Mouse (Mus musculus) neutrophil, adult 5-6 weeks (primary cell): ENCODE results near the gene Pigp. TPM values are rescaled to one million over a fixed set of nuclear protein-coding genes. Genes with fewer than 3 reads are reported as not detected.
A peak's percentile ranks its signal among the peaks of the same experiment; 100 is the strongest.

Experiments
- ATAC-seq: fragments of 151-379, 151-347 bp; 2 replicates; pipeline ENCODE4 v1.8.0; 2017; ENCODE audit warnings: mild to moderate bottlenecking, moderate TSS enrichment; ENCODE audit not compliant: insufficient number of reproducible peaks, poor library complexity, low FRiP score, severe bottlenecking; ENCODE audit errors: extremely low read depth
- total RNA-seq: library from RNA; stranded (forward); fragments of 200-1000 nt; gene quantifications from 2 replicates; pipeline ENCODE4 v1.2.3, GENCODE M21; 2017

Pigp gene
- total RNA-seq: 14.4 and 14.5 TPM in 2 replicates

GRCm38 (mm10) chr16:94371301-94371931 lies at the start of gene Pigp:
Pigp (minus strand) TSS chr16:94371842.
- ATAC-seq: no peak

- ATAC-seq: no peak
These were observed 48.9 kb upstream of the Pigp start for GRCm38 (mm10) chr16:94420498-94420897.

- ATAC-seq: no peak
These were observed 42.5 kb upstream of the Pigp start for GRCm38 (mm10) chr16:94414151-94414550.

GRCm38 (mm10) chr16:94412760-94413159 lies 41.1 kb upstream of the Pigp start:
- no peak for ATAC-seq

GRCm38 (mm10) chr16:94412198-94412597 lies 40.6 kb upstream of the Pigp start:
- no peak for ATAC-seq

GRCm38 (mm10) chr16:94411287-94411686 lies 39.6 kb upstream of the Pigp start:
- no peak for ATAC-seq

- no peak for ATAC-seq
These were observed 30.5 kb upstream of the Pigp start for GRCm38 (mm10) chr16:94402185-94402584.

- no peak for ATAC-seq
These were observed 30.0 kb upstream of the Pigp start for GRCm38 (mm10) chr16:94401636-94402035.

GRCm38 (mm10) chr16:94399141-94399540 lies 27.5 kb upstream of the Pigp start:
- no peak for ATAC-seq

- ATAC-seq: no peak
These were observed 25.0 kb upstream of the Pigp start for GRCm38 (mm10) chr16:94396641-94397040.

- no peak for ATAC-seq
These were observed 23.4 kb upstream of the Pigp start for GRCm38 (mm10) chr16:94395051-94395450.

GRCm38 (mm10) chr16:94392299-94392698 lies 20.7 kb upstream of the Pigp start:
- no peak for ATAC-seq

GRCm38 (mm10) chr16:94387690-94388089 lies 16.0 kb upstream of the Pigp start:
- ATAC-seq: no peak

- no peak for ATAC-seq
These were observed 11.6 kb upstream of the Pigp start for GRCm38 (mm10) chr16:94383277-94383676.

GRCm38 (mm10) chr16:94379386-94379785 lies 7.7 kb upstream of the Pigp start:
- ATAC-seq: no peak

GRCm38 (mm10) chr16:94370915-94371300 lies 734 bp downstream of the Pigp start:
- peak; percentile 31; the same call in 1 of the 2 replicates for ATAC-seq

GRCm38 (mm10) chr16:94370173-94370914 lies 1.3 kb downstream of the Pigp start, which contains the start of gene Ttc3:
Ttc3 (plus strand) TSS chr16:94370618.
- peak; percentile 24 for ATAC-seq

GRCm38 (mm10) chr16:94369596-94370172 lies 2.0 kb downstream of the Pigp start:
- no peak for ATAC-seq

GRCm38 (mm10) chr16:94365435-94365834 lies 6.2 kb downstream of the Pigp start:
- ATAC-seq: no peak

- no peak for ATAC-seq
These were observed 7.8 kb downstream of the Pigp start for GRCm38 (mm10) chr16:94363814-94364213.
